Mouse (Mus musculus) ZHBTc4 (cell line): ENCODE results near the gene Spink8.

Experiments
- DNase-seq: peaks from one replicate; pipeline ENCODE4 v3.0.0-alpha.2; 2011; ENCODE audit warnings: low read depth, low spot score

The Spink8 gene

GRCm38 (mm10) chr9:109870983-109871572 lies 59.0 kb downstream of the Spink8 start:
- DNase-seq, result peak; percentile 70

GRCm38 (mm10) chr9:109874797-109875691 lies 63.0 kb downstream of the Spink8 start, which contains the start of gene Cdc25a:
Cdc25a (plus strand) TSS chr9:109875579.
- peak; percentile 100 for DNase-seq

- DNase-seq, result no peak
Observed at GRCm38 (mm10) chr9:109875695-109876601, 63.9 kb downstream of the Spink8 start.
